10 mouse cellular contexts compared by ENCODE assay signal in genomic region chr17:65939461-65940192, GRCm38 (mm10). TPM values are rescaled to one million over a fixed set of nuclear protein-coding genes. Genes with fewer than 3 reads are reported as not detected.
DNase-seq lines count a peak whose midpoint lies in the region; ATAC-seq and TF ChIP-seq lines count a peak whose summit lies in the region.
"Had no signal": no experiment of that assay in that cellular context is flagged by ENCODE, and none has a peak within 500 bp of the region (broad histone marks: within the 10 kb centered on the region; RNA-seq: fewer than 3 reads in every experiment).

No protein-coding gene starts in this region.

- WGBS in neural tube, embryonic 14.5 days, result 68% methylated on average over 14 of the region's 14 CpGs

- no peak for TF ChIP-seq CTCF in embryonic fibroblast, embryonic 13.5 days (IDR thresholded peaks at IDR 0.05; ENCODE audit: borderline replicate concordance, insufficient read depth, low read length)

- no peaks in the 10 kb centered on the region for H3K27me3 ChIP-seq in neural tube, embryonic 14.5 days (ENCODE audit: control insufficient read depth, insufficient read depth, low read length)
- H3K27me3 ChIP-seq: hindbrain, embryonic 15.5 days had no signal

- 0 out of 2 replicates have a peak overlapping the region, but pooled peaks have one; percentile 7 for H3K9ac ChIP-seq in neural tube, embryonic 14.5 days (replicated peaks; ENCODE audit: low read depth, low read length)
- H3K9ac ChIP-seq: hindbrain, embryonic 15.5 days had no signal

- peak overlapping the region; percentile 59 for H3K27ac ChIP-seq in embryonic fibroblast, embryonic 13.5 days (ENCODE audit: insufficient read depth, low read length)
- H3K27ac ChIP-seq in neural tube, embryonic 14.5 days (ENCODE audit: low read depth, low read length), result no peak overlapping the region
- H3K27ac ChIP-seq: hindbrain, embryonic 15.5 days had no signal

- H3K4me1 ChIP-seq in embryonic fibroblast, embryonic 13.5 days (ENCODE audit: control insufficient read depth, insufficient read depth, low read length), result peaks cover 5% of the 10 kb centered on the region
- H3K4me1 ChIP-seq in neural tube, embryonic 14.5 days (ENCODE audit: control insufficient read depth, insufficient read depth, low read length), result no peaks in the 10 kb centered on the region

- peaks cover 8% of the 10 kb centered on the region; the same call in 1 of the 2 replicates for H3K36me3 ChIP-seq in neural tube, embryonic 14.5 days (ENCODE audit: control insufficient read depth, insufficient read depth, low read length)

- H3K4me2 ChIP-seq in neural tube, embryonic 14.5 days (ENCODE audit: low read depth, low read length), result no peak overlapping the region
- H3K4me2 ChIP-seq: hindbrain, embryonic 15.5 days had no signal

- H3K9me3 ChIP-seq in neural tube, embryonic 14.5 days (ENCODE audit: control insufficient read depth, low read length), result no peaks in the 10 kb centered on the region
- H3K9me3 ChIP-seq: hindbrain, embryonic 15.5 days had no signal

- TF ChIP-seq POLR2A in embryonic fibroblast, embryonic 13.5 days (IDR thresholded peaks at IDR 0.05; ENCODE audit: low read depth, low read length), result no peak

- ATAC-seq in neural tube, embryonic 14.5 days (ENCODE audit: low read depth), result no peak

- H3K4me3 ChIP-seq in embryonic fibroblast, embryonic 13.5 days (ENCODE audit: insufficient read depth, low read length), result no peak overlapping the region
- H3K4me3 ChIP-seq in neural tube, embryonic 14.5 days (ENCODE audit: low read depth, low read length), result no peak overlapping the region
- H3K4me3 ChIP-seq: hindbrain, embryonic 15.5 days had no signal

- DNase-seq in adrenal gland, postnatal 14 days, result peak; percentile 44
- no peak for DNase-seq in adrenal gland, adult 8-10 months
- DNase-seq in kidney, postnatal 10 days, result peak; percentile 39
- DNase-seq in kidney, adult 11 months, result no peak
- no peak for DNase-seq in gastrocnemius, postnatal 25 days
- no peak for DNase-seq in frontal cortex, postnatal 25 days (ENCODE audit: low spot score in 2 of 2)
- DNase-seq: thymus, postnatal 14 days had no signal

RNA-seq across cellular contexts. Expression of gene Twsg1, which starts 11.4 kb away (rescaled TPM):
- 63.8 and 79.5 TPM in 2 replicates for total RNA-seq in adrenal gland, postnatal 14 days (2021)
- total RNA-seq in adrenal gland, adult 8-10 months (2022), result 100 to 1,000 TPM; 107 to 156 (median 129) TPM
- 122 and 126 TPM in 2 replicates for polyA plus RNA-seq in embryonic fibroblast, embryonic 13.5 days (2011; ENCODE audit: insufficient read length, low read depth, missing spikeins)
- polyA plus RNA-seq in neural tube, embryonic 14.5 days (2014; fragmentation: Nextera tagmentation; extraction: Ambion mirVana), result 47.8 and 67.6 TPM in 2 replicates
- 10 to 100 TPM; 22.1 to 26.8 TPM for total RNA-seq in gastrocnemius, postnatal 25 days (2021)

RNA-seq across cellular contexts. Expression of gene Ralbp1, which starts 54.0 kb away (rescaled TPM):
- total RNA-seq in adrenal gland, postnatal 14 days (2021), result 37.6 and 48.7 TPM in 2 replicates
- 10 to 100 TPM; 59.3 to 64.9 (median 62.6) TPM for total RNA-seq in adrenal gland, adult 8-10 months (2022)
- 34.8 and 36.0 TPM in 2 replicates for polyA plus RNA-seq in embryonic fibroblast, embryonic 13.5 days (2011; ENCODE audit: insufficient read length, low read depth, missing spikeins)
- polyA plus RNA-seq in neural tube, embryonic 14.5 days (2014; fragmentation: Nextera tagmentation; extraction: Ambion mirVana), result 39.5 and 45.9 TPM in 2 replicates
- 10 to 100 TPM; 20.2 to 20.5 TPM for total RNA-seq in gastrocnemius, postnatal 25 days (2021)

Comparison
In these comparisons a context has a peak if more than half of its experiments do, and no peak if none do; other contexts are left out.
1. DNase-seq: peak in adrenal gland, postnatal 14 days (single experiment) and kidney, postnatal 10 days (single experiment); none in adrenal gland, adult 8-10 months (single experiment), kidney, adult 11 months (single experiment), gastrocnemius, postnatal 25 days (single experiment) and frontal cortex, postnatal 25 days (0 of 2).